Mouse (Mus musculus): Measurements from ENCODE around the gene A830005F24Rik. TPM values are rescaled to one million over a fixed set of nuclear protein-coding genes. Genes with fewer than 3 reads are reported as not detected.
"Not testable (repeated sequence)": the region's sequence is repeated elsewhere in the genome, so short reads cannot be mapped to it uniquely, and the experiment has no call there.

A830005F24Rik gene
- total RNA-seq (2021), result 1 to 10 TPM; 1.8 to 1.9 TPM
- long read RNA-seq, partial matches to known transcripts, result 0 of 1 reads
- long read RNA-seq, other reads (novel, unspliced or antisense), result 0 of 1 reads

- DNase-seq (ENCODE audit: low spot score in 2 of 2), result peak; percentile 74 to 84
Observed at GRCm38 (mm10) chr13:48513003-48513929, at the start of gene A830005F24Rik, which contains the start of gene Zfp169. A830005F24Rik (plus strand) TSS chr13:48513570. Zfp169 (minus strand) TSS chr13:48513451.

- DNase-seq (ENCODE audit: low spot score in 2 of 2), result peak; percentile 88 to 90
Observed at GRCm38 (mm10) chr13:48464170-48464569, 49.2 kb upstream of the A830005F24Rik start.

GRCm38 (mm10) chr13:48466186-48466585, 47.2 kb upstream of the A830005F24Rik start:
- no peak for DNase-seq (ENCODE audit: low spot score in 2 of 2)

GRCm38 (mm10) chr13:48468656-48469180, 44.7 kb upstream of the A830005F24Rik start:
- no peak for DNase-seq (ENCODE audit: low spot score in 2 of 2)

- no peak for DNase-seq (ENCODE audit: low spot score in 2 of 2)
Observed at GRCm38 (mm10) chr13:48483606-48484005, 29.8 kb upstream of the A830005F24Rik start.

GRCm38 (mm10) chr13:48490396-48491182, 22.8 kb upstream of the A830005F24Rik start:
- DNase-seq (ENCODE audit: low spot score in 2 of 2), result no peak

GRCm38 (mm10) chr13:48493183-48493582, 20.2 kb upstream of the A830005F24Rik start:
- no peak for DNase-seq (ENCODE audit: low spot score in 2 of 2)

- peak; percentile 74 to 79 for DNase-seq (ENCODE audit: low spot score in 2 of 2)
Observed at GRCm38 (mm10) chr13:48497693-48498221, 15.6 kb upstream of the A830005F24Rik start.

GRCm38 (mm10) chr13:48498676-48499075, 14.7 kb upstream of the A830005F24Rik start:
- peak in 1 of 2 experiments; percentile 19 for DNase-seq (ENCODE audit: low spot score in 2 of 2)

- DNase-seq (ENCODE audit: low spot score in 2 of 2), result no peak
Observed at GRCm38 (mm10) chr13:48502422-48502821, 10.9 kb upstream of the A830005F24Rik start.

GRCm38 (mm10) chr13:48508661-48509060, 4.7 kb upstream of the A830005F24Rik start:
- no peak for DNase-seq (ENCODE audit: low spot score in 2 of 2)

GRCm38 (mm10) chr13:48515861-48516260, 2.5 kb downstream of the A830005F24Rik start:
- no peak for DNase-seq (ENCODE audit: low spot score in 2 of 2)

- DNase-seq (ENCODE audit: low spot score in 2 of 2), result not testable (repeated sequence)
Observed at GRCm38 (mm10) chr13:48519122-48519521, 5.8 kb downstream of the A830005F24Rik start.

GRCm38 (mm10) chr13:48525745-48526144, 12.4 kb downstream of the A830005F24Rik start:
- DNase-seq (ENCODE audit: low spot score in 2 of 2), result no peak

GRCm38 (mm10) chr13:48528123-48528871, 14.9 kb downstream of the A830005F24Rik start:
- DNase-seq (ENCODE audit: low spot score in 2 of 2), result peak; percentile 64 to 75

GRCm38 (mm10) chr13:48529028-48529427, 15.7 kb downstream of the A830005F24Rik start:
- no peak for DNase-seq (ENCODE audit: low spot score in 2 of 2)

GRCm38 (mm10) chr13:48530685-48531084, 17.3 kb downstream of the A830005F24Rik start:
- DNase-seq (ENCODE audit: low spot score in 2 of 2), result peak in 1 of 2 experiments; percentile 38

GRCm38 (mm10) chr13:48531448-48531847, 18.1 kb downstream of the A830005F24Rik start:
- DNase-seq (ENCODE audit: low spot score in 2 of 2), result no peak

GRCm38 (mm10) chr13:48533441-48533840, 20.1 kb downstream of the A830005F24Rik start:
- DNase-seq (ENCODE audit: low spot score in 2 of 2), result no peak

GRCm38 (mm10) chr13:48540488-48540887, 27.1 kb downstream of the A830005F24Rik start:
- no peak for DNase-seq (ENCODE audit: low spot score in 2 of 2)
